Mouse (Mus musculus): ENCODE measurements around the gene Ppp1r36.

DNA sequence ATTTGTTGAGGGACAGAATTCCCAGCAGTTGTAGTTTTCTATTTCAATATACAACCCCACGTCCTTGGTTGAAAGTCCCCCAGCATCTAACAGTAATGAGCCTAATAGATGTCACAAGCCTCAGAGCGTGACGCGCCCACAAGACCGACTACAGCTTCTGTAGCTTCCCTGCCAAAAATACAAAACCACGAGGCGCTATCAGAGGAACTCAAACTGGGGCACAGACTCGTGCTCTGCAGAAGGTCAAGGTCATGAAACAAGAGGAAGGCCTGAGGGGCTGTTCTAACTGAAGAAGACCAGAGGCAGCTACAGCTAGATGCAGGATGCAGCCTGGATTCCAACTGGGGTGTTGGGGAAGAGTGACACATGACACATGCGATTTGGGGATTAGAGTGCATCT, 69.6 kb downstream of the Ppp1r36 start:
- TF ChIP-seq CTCF (IDR thresholded peaks at IDR 0.05; ENCODE audit: extremely low read depth, insufficient read depth, insufficient read length, insufficient replicate concordance) = no peak
- no peak for TF ChIP-seq POLR2A (IDR thresholded peaks at IDR 0.05; ENCODE audit: low read depth, low read length)
